Mouse (Mus musculus): ENCODE measurements around the gene Mpzl3. TPM values are rescaled to one million over a fixed set of nuclear protein-coding genes. Genes with fewer than 3 reads are reported as not detected.

Mpzl3 gene
- polyA plus RNA-seq, 1 experiment from 2014 or later = 30.8 TPM

- DNase-seq (ENCODE audit: low spot score) (no peak), ATAC-seq (ENCODE audit: low FRiP score, low TSS enrichment) (no peak)
- no peak overlapping the region for H3K4me3 ChIP-seq (ENCODE audit: low read depth, low read length)
- 42% methylated on average over 2 of the region's 2 CpGs for WGBS
- H3K27ac ChIP-seq (replicated peaks) = no peak overlapping the region
- no peaks in the 10 kb centered on the region for H3K4me1 ChIP-seq (replicated peaks; ENCODE audit: control insufficient read depth, insufficient read depth)
- TF ChIP-seq CTCF (IDR thresholded peaks at IDR 0.05; ENCODE audit: low read depth) (peak; percentile 30; the same call in 1 of the 2 replicates), EP300 (optimal IDR thresholded peaks at IDR 0.05) (no peak)
- no peaks in the 10 kb centered on the region for H3K27me3 ChIP-seq (ENCODE audit: control insufficient read depth, insufficient read depth, low read length)
- no peak overlapping the region for H3K4me2 ChIP-seq (replicated peaks; ENCODE audit: low read depth)
- no peaks in the 10 kb centered on the region for H3K36me3 ChIP-seq (ENCODE audit: control insufficient read depth, insufficient read depth, low read length)
- no peak overlapping the region for H3K9ac ChIP-seq (ENCODE audit: low read length)
- no peaks in the 10 kb centered on the region for H3K9me3 ChIP-seq (ENCODE audit: control insufficient read depth, low read length)
Observed at GRCm38 (mm10) chr9:45014879-45015278, 40.1 kb upstream of the Mpzl3 start.

DNA sequence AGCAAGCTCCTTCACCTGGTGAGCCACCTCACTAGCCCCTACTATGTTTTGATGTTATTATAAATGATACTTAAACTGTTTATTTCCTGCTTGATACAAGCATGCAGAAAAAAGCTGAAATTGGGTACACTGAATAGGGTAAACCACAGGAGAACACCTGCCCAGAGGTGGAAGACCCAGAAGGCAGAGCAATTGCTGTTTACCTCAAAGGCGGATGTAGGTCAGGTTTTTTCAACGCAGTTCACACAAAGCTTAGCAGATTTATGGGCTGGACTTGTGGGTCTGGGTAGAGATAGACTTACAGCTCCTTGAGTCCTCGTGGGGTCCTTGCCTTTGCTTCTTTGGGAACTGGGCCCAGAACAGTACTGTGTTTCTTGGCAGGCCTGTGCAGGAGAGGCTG lies 39.1 kb upstream of the Mpzl3 start:
- H3K27me3 ChIP-seq (ENCODE audit: control insufficient read depth, insufficient read depth, low read length) = no peaks in the 10 kb centered on the region
- no peak overlapping the region for H3K4me2 ChIP-seq (replicated peaks; ENCODE audit: low read depth)
- H3K27ac ChIP-seq (replicated peaks) = no peak overlapping the region
- 55% methylated on average over 3 of the region's 3 CpGs for WGBS
- DNase-seq (ENCODE audit: low spot score) = no peak
- no peaks in the 10 kb centered on the region for H3K9me3 ChIP-seq (ENCODE audit: control insufficient read depth, low read length)
- no peak overlapping the region for H3K9ac ChIP-seq (ENCODE audit: low read length)
- no peak for ATAC-seq (ENCODE audit: low FRiP score, low TSS enrichment)
- no peak for TF ChIP-seq CTCF (IDR thresholded peaks at IDR 0.05; ENCODE audit: low read depth)
- no peak for TF ChIP-seq EP300 (optimal IDR thresholded peaks at IDR 0.05)
- no peaks in the 10 kb centered on the region for H3K4me1 ChIP-seq (replicated peaks; ENCODE audit: control insufficient read depth, insufficient read depth)
- no peak overlapping the region for H3K4me3 ChIP-seq (ENCODE audit: low read depth, low read length)
- H3K36me3 ChIP-seq (ENCODE audit: control insufficient read depth, insufficient read depth, low read length) = no peaks in the 10 kb centered on the region

DNA sequence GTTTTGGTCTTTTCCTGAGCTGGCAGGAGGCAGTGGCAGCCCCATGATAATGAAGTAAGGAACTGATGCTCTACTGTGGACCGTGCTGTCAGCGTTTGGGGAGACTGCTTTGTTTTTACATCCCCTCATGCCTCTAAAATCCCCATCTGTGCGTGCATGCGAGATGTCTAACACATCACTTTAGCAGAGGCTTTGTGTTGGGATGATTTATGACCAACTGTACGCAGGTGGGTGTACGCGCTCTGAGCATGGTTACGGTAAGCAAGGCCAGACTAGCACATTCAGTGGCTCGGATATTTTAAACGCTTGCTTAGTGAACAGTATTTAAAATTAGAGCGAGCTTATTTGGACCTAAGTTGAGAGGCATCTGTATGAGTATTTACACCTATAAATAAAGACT lies 37.0 kb upstream of the Mpzl3 start:
- TF ChIP-seq CTCF (IDR thresholded peaks at IDR 0.05; ENCODE audit: low read depth) = no peak
- no peak for TF ChIP-seq EP300 (optimal IDR thresholded peaks at IDR 0.05)
- Histone ChIP-seq H3K9me3 (ENCODE audit: control insufficient read depth, low read length) (no peaks in the 10 kb centered on the region), H3K9ac (ENCODE audit: low read length) (no peak overlapping the region), H3K27ac (replicated peaks) (no peak overlapping the region), H3K4me1 (replicated peaks; ENCODE audit: control insufficient read depth, insufficient read depth) (no peaks in the 10 kb centered on the region), H3K36me3 (ENCODE audit: control insufficient read depth, insufficient read depth, low read length) (no peaks in the 10 kb centered on the region), H3K27me3 (ENCODE audit: control insufficient read depth, insufficient read depth, low read length) (no peaks in the 10 kb centered on the region), H3K4me2 (replicated peaks; ENCODE audit: low read depth) (no peak overlapping the region), H3K4me3 (ENCODE audit: low read depth, low read length) (no peak overlapping the region)
- no peak for ATAC-seq (ENCODE audit: low FRiP score, low TSS enrichment)
- 59% methylated on average over 11 of the region's 11 CpGs for WGBS
- DNase-seq (ENCODE audit: low spot score) = no peak

GRCm38 (mm10) chr9:45022800-45023199 lies 32.2 kb upstream of the Mpzl3 start:
- Histone ChIP-seq H3K9ac (ENCODE audit: low read length) (no peak overlapping the region), H3K36me3 (ENCODE audit: control insufficient read depth, insufficient read depth, low read length) (no peaks in the 10 kb centered on the region), H3K4me2 (replicated peaks; ENCODE audit: low read depth) (no peak overlapping the region), H3K4me3 (ENCODE audit: low read depth, low read length) (no peak overlapping the region), H3K27ac (replicated peaks) (no peak overlapping the region), H3K4me1 (replicated peaks; ENCODE audit: control insufficient read depth, insufficient read depth) (no peaks in the 10 kb centered on the region), H3K27me3 (ENCODE audit: control insufficient read depth, insufficient read depth, low read length) (no peaks in the 10 kb centered on the region), H3K9me3 (ENCODE audit: control insufficient read depth, low read length) (no peaks in the 10 kb centered on the region)
- TF ChIP-seq EP300 (optimal IDR thresholded peaks at IDR 0.05) = no peak
- TF ChIP-seq CTCF (IDR thresholded peaks at IDR 0.05; ENCODE audit: low read depth) = peak; percentile 95
- WGBS = 7% methylated on average over 3 of the region's 3 CpGs
- ATAC-seq (ENCODE audit: low FRiP score, low TSS enrichment) (no peak), DNase-seq (ENCODE audit: low spot score) (peak; percentile 63)

DNA sequence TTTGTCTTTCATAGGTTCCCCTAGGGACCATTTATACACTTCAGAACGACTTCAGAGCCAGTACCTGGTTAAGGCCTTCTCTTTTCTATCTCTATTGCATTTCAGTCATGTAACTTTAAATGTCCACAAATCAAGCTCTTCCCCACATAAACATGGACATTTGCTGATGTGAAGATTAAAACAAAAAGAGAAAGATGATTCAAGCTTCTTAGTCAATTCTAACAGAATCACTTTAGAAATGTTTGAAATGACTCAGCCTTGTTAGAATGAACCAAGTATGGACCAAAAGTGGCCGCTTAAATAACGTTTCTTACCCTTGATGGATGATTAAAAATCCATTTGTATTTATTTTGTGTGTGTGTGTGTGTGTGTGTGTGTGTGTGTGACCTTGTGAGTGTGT lies 31.3 kb upstream of the Mpzl3 start:
- H3K9ac ChIP-seq (ENCODE audit: low read length) = no peak overlapping the region
- ATAC-seq (ENCODE audit: low FRiP score, low TSS enrichment) (no peak), DNase-seq (ENCODE audit: low spot score) (no peak)
- TF ChIP-seq CTCF (IDR thresholded peaks at IDR 0.05; ENCODE audit: low read depth) (no peak), EP300 (optimal IDR thresholded peaks at IDR 0.05) (no peak)
- H3K4me1 ChIP-seq (replicated peaks; ENCODE audit: control insufficient read depth, insufficient read depth) = no peaks in the 10 kb centered on the region
- 56% methylated on average over 3 of the region's 3 CpGs for WGBS
- no peak overlapping the region for H3K4me3 ChIP-seq (ENCODE audit: low read depth, low read length)
- no peaks in the 10 kb centered on the region for H3K27me3 ChIP-seq (ENCODE audit: control insufficient read depth, insufficient read depth, low read length)
- no peaks in the 10 kb centered on the region for H3K9me3 ChIP-seq (ENCODE audit: control insufficient read depth, low read length)
- no peak overlapping the region for H3K4me2 ChIP-seq (replicated peaks; ENCODE audit: low read depth)
- H3K27ac ChIP-seq (replicated peaks) = no peak overlapping the region
- H3K36me3 ChIP-seq (ENCODE audit: control insufficient read depth, insufficient read depth, low read length) = no peaks in the 10 kb centered on the region

DNA sequence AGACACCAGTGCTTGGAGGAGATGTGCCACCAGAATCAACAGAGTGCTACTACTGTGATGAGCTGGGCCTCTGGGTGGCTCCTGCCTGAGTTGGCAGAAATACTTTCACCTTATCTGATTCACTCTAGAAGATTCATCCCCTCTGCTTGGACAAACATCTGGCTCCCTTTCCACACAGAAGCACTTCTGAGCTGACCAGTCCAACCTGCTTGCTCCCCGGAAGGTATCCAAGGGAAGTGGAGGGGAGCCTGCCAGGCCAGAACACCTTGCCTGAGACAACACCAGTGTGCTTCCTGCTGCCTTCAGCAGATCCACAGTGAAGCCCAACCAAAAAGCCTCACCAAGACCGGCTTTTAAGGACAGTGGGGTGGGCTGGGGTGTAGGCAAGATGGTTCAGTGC lies 30.8 kb upstream of the Mpzl3 start:
- no peak overlapping the region for H3K27ac ChIP-seq (replicated peaks)
- no peaks in the 10 kb centered on the region for H3K36me3 ChIP-seq (ENCODE audit: control insufficient read depth, insufficient read depth, low read length)
- ATAC-seq (ENCODE audit: low FRiP score, low TSS enrichment) (no peak), DNase-seq (ENCODE audit: low spot score) (no peak)
- no peaks in the 10 kb centered on the region for H3K9me3 ChIP-seq (ENCODE audit: control insufficient read depth, low read length)
- no peaks in the 10 kb centered on the region for H3K27me3 ChIP-seq (ENCODE audit: control insufficient read depth, insufficient read depth, low read length)
- TF ChIP-seq EP300 (optimal IDR thresholded peaks at IDR 0.05) (no peak), CTCF (IDR thresholded peaks at IDR 0.05; ENCODE audit: low read depth) (no peak)
- no peak overlapping the region for H3K4me3 ChIP-seq (ENCODE audit: low read depth, low read length)
- H3K9ac ChIP-seq (ENCODE audit: low read length) = no peak overlapping the region
- WGBS = 71% methylated on average over 2 of the region's 2 CpGs
- H3K4me1 ChIP-seq (replicated peaks; ENCODE audit: control insufficient read depth, insufficient read depth) = no peaks in the 10 kb centered on the region
- no peak overlapping the region for H3K4me2 ChIP-seq (replicated peaks; ENCODE audit: low read depth)
